Mouse (Mus musculus) splenic B cell, adult 2 months (primary cell): Measurements from ENCODE around the gene Gm3646.

Experiments
- DNase-seq: peaks from one replicate; pipeline ENCODE4 v3.0.0-alpha.2; 2011; ENCODE audit warnings: low read depth, low spot score
- H3K27me3 ChIP-seq: 2 replicates; pipeline ENCODE4 v1.6.1; 2012; ENCODE audit warnings: mild to moderate bottlenecking, low read length, moderate library complexity, mixed read lengths; ENCODE audit not compliant: control insufficient read depth, poor library complexity, insufficient read depth, severe bottlenecking
- H3K36me3 ChIP-seq: 2 replicates; pipeline ENCODE4 v1.6.1; 2012; ENCODE audit warnings: mild to moderate bottlenecking, low read length, moderate library complexity, mixed read lengths; ENCODE audit not compliant: control insufficient read depth, poor library complexity, insufficient read depth, severe bottlenecking

The Gm3646 gene

GRCm38 (mm10) chr1:39805243-39805979 lies at the start of gene Gm3646:
Gene Gm3646 (minus strand): TSS chr1:39805332.
- no peaks in the 10 kb centered on the region for H3K36me3 ChIP-seq
- H3K27me3 ChIP-seq: no peaks in the 10 kb centered on the region
- DNase-seq: no peak

GRCm38 (mm10) chr1:39847066-39847465 lies 41.9 kb upstream of the Gm3646 start:
- Histone ChIP-seq H3K27me3 (no peaks in the 10 kb centered on the region), H3K36me3 (no peaks in the 10 kb centered on the region)
- peak; percentile 37 for DNase-seq

- H3K27me3 ChIP-seq: no peaks in the 10 kb centered on the region
- DNase-seq: no peak
- no peaks in the 10 kb centered on the region for H3K36me3 ChIP-seq
These were observed 41.0 kb upstream of the Gm3646 start for GRCm38 (mm10) chr1:39846031-39846550.

GRCm38 (mm10) chr1:39843328-39843727 lies 38.2 kb upstream of the Gm3646 start:
- DNase-seq: peak; percentile 6
- H3K27me3 ChIP-seq: no peaks in the 10 kb centered on the region
- no peaks in the 10 kb centered on the region for H3K36me3 ChIP-seq

GRCm38 (mm10) chr1:39842218-39843007 lies 37.3 kb upstream of the Gm3646 start:
- peak; percentile 24 for DNase-seq
- H3K36me3 ChIP-seq: no peaks in the 10 kb centered on the region

GRCm38 (mm10) chr1:39840856-39841255 lies 35.7 kb upstream of the Gm3646 start:
- no peaks in the 10 kb centered on the region for H3K36me3 ChIP-seq
- no peaks in the 10 kb centered on the region for H3K27me3 ChIP-seq
- no peak for DNase-seq

More at GRCm38 (mm10) chr1:39842218-39843007, 37.3 kb upstream of the Gm3646 start:
- H3K27me3 ChIP-seq: no peaks in the 10 kb centered on the region

GRCm38 (mm10) chr1:39839838-39840237 lies 34.7 kb upstream of the Gm3646 start:
- peak; percentile 48 for DNase-seq
- Histone ChIP-seq H3K27me3 (no peaks in the 10 kb centered on the region), H3K36me3 (no peaks in the 10 kb centered on the region)

GRCm38 (mm10) chr1:39839217-39839616 lies 34.1 kb upstream of the Gm3646 start:
- no peak for DNase-seq
- H3K27me3 ChIP-seq: no peaks in the 10 kb centered on the region
- H3K36me3 ChIP-seq: no peaks in the 10 kb centered on the region

GRCm38 (mm10) chr1:39838487-39839169 lies 33.5 kb upstream of the Gm3646 start:
- DNase-seq: no peak
- Histone ChIP-seq H3K27me3 (no peaks in the 10 kb centered on the region), H3K36me3 (no peaks in the 10 kb centered on the region)

GRCm38 (mm10) chr1:39831594-39832039 lies 26.5 kb upstream of the Gm3646 start:
- Histone ChIP-seq H3K27me3 (no peaks in the 10 kb centered on the region), H3K36me3 (no peaks in the 10 kb centered on the region)
- DNase-seq: no peak

GRCm38 (mm10) chr1:39830786-39831593 lies 25.9 kb upstream of the Gm3646 start:
- Histone ChIP-seq H3K27me3 (no peaks in the 10 kb centered on the region), H3K36me3 (no peaks in the 10 kb centered on the region)

GRCm38 (mm10) chr1:39824902-39825301 lies 19.8 kb upstream of the Gm3646 start:
- Histone ChIP-seq H3K27me3 (no peaks in the 10 kb centered on the region), H3K36me3 (no peaks in the 10 kb centered on the region)
- no peak for DNase-seq

More at GRCm38 (mm10) chr1:39830786-39831593, 25.9 kb upstream of the Gm3646 start:
- DNase-seq: no peak

- no peaks in the 10 kb centered on the region for H3K27me3 ChIP-seq
- no peaks in the 10 kb centered on the region for H3K36me3 ChIP-seq
- DNase-seq: no peak
These were observed 19.1 kb upstream of the Gm3646 start for GRCm38 (mm10) chr1:39824240-39824639.

GRCm38 (mm10) chr1:39819596-39819995 lies 14.5 kb upstream of the Gm3646 start:
- H3K36me3 ChIP-seq: no peaks in the 10 kb centered on the region
- H3K27me3 ChIP-seq: no peaks in the 10 kb centered on the region
- no peak for DNase-seq
